Mouse (Mus musculus): Measurements from ENCODE around the gene Dgkh. TPM values are rescaled to one million over a fixed set of nuclear protein-coding genes. Genes with fewer than 3 reads are reported as not detected.

The Dgkh gene
- 1.1 TPM for polyA plus RNA-seq (2014; fragmentation: Illumina TruSeq; extraction: RNeasy Lipid Tissue Mini Kit (QIAGEN cat#74804); ENCODE audit: low read depth, low replicate concordance)

GRCm38 (mm10) chr14:78732617-78733312, at the start of gene Dgkh:
Gene Dgkh (minus strand): TSS chr14:78732776.

GRCm38 (mm10) chr14:78536281-78537165, 196.1 kb downstream of the Dgkh start, which contains the start of gene Akap11:
Gene Akap11 (minus strand): TSS chr14:78536808.

Other genes with a start within 250 kb of the Dgkh start
- 22.8 TPM for gene Akap11, start 196.0 kb downstream of the Dgkh start, polyA plus RNA-seq (2014; fragmentation: Illumina TruSeq; extraction: RNeasy Lipid Tissue Mini Kit (QIAGEN cat#74804); ENCODE audit: low read depth, low replicate concordance)
- gene Vwa8, start 116.3 kb upstream of the Dgkh start, polyA plus RNA-seq (2014; fragmentation: Illumina TruSeq; extraction: RNeasy Lipid Tissue Mini Kit (QIAGEN cat#74804); ENCODE audit: low read depth, low replicate concordance) = 86.5 TPM